8 mouse cellular contexts compared by ENCODE assay signal in the genomic region with DNA sequence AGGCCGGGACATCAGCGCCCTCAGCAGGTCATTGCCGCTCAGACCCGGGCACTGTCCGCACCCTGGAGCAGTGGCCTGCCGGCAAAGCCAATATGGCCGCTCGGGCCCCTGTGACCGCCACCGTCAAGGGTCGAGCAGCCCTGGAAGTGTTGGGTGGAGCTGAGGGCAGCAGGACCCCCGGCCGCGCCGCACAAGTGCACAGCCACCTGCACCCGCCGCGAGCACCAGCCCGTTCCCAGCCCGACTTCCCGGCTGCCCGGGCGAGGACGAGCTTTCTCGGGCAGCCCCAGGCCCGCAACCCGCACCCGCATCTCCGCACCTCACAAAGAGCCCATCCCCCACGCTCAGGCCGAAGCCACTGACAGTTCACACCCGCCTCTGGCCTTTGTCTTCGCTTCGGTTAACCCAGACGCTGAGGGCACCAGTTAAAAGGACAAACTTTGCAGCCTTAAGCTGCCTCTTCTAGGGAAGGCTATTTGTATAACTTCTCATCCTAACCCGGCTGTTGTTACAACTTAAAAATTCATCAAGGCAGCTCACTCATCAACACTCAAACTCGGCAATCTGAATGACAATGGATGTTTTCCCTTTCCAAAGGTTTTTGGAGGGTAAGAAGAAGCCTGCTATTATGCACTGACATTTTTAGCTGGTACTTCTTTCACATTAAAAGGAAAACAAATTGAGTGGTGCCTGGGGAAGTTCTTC. TPM values are rescaled to one million over a fixed set of nuclear protein-coding genes. Genes with fewer than 3 reads are reported as not detected.
A peak's percentile ranks its signal among the peaks of the same experiment; 100 is the strongest.
DNase-seq lines count a peak whose midpoint lies in the region; ATAC-seq and TF ChIP-seq lines count a peak whose summit lies in the region.

No protein-coding gene starts in this region.

- no peak for TF ChIP-seq CTCF in spleen, adult 2 months (IDR thresholded peaks at IDR 0.05; ENCODE audit: extremely low read depth, insufficient read depth, insufficient read length, insufficient replicate concordance)
- no peak for TF ChIP-seq CTCF in cerebellum, adult 2 months (IDR thresholded peaks at IDR 0.05; ENCODE audit: borderline replicate concordance, insufficient read depth, low read depth, low read length)
- peak; percentile 47 for TF ChIP-seq CTCF in liver, embryonic 14.5 days (IDR thresholded peaks at IDR 0.05; ENCODE audit: low read depth)

- H3K27ac ChIP-seq in spleen, adult 2 months (ENCODE audit: insufficient read depth, low read length): peak overlapping the region; percentile 29; the same call in 1 of the 2 replicates
- no peak overlapping the region for H3K27ac ChIP-seq in cerebellum, adult 2 months (ENCODE audit: insufficient read depth, low read length)
- no peak overlapping the region for H3K27ac ChIP-seq in intestine, embryonic 16.5 days (ENCODE audit: low read length)
- no peak overlapping the region for H3K27ac ChIP-seq in liver, embryonic 14.5 days
- 0 out of 2 replicates have a peak overlapping the region, but pooled peaks have one; percentile 23 for H3K27ac ChIP-seq in neural tube, embryonic 15.5 days (replicated peaks)

- TF ChIP-seq POLR2A in spleen, adult 2 months (IDR thresholded peaks at IDR 0.05; ENCODE audit: low read depth, low read length): no peak
- TF ChIP-seq POLR2A in cerebellum, adult 2 months (IDR thresholded peaks at IDR 0.05; ENCODE audit: borderline replicate concordance, insufficient read depth, low read length): no peak

- H3K9ac ChIP-seq in intestine, embryonic 16.5 days (ENCODE audit: low read depth, low read length): peak overlapping the region; percentile 54
- peak overlapping the region; percentile 49 for H3K9ac ChIP-seq in liver, embryonic 14.5 days (replicated peaks)
- peak overlapping the region; percentile 52 for H3K9ac ChIP-seq in neural tube, embryonic 15.5 days (replicated peaks)

- DNase-seq in spleen, adult 2 months (ENCODE audit: low read depth in 1 of 2, low spot score in 2 of 2): peak in 1 of 2 experiments; percentile 7
- DNase-seq in spleen, postnatal 36 days (ENCODE audit: low spot score in 2 of 2): no peak
- DNase-seq in cerebellum, adult 2 months: peak; percentile 30 to 38
- peak; percentile 26 for DNase-seq in gastrocnemius, postnatal 14 days
- no peak for DNase-seq in liver, embryonic 14.5 days (ENCODE audit: low read depth in 3 of 3, low spot score in 3 of 3)

- peaks cover 6% of the 10 kb centered on the region for H3K36me3 ChIP-seq in spleen, adult 2 months (ENCODE audit: control insufficient read depth, insufficient read depth, low read length)
- H3K36me3 ChIP-seq in intestine, embryonic 16.5 days (ENCODE audit: control insufficient read depth, insufficient read depth, low read length): no peaks in the 10 kb centered on the region
- H3K36me3 ChIP-seq in liver, embryonic 14.5 days (replicated peaks; ENCODE audit: control insufficient read depth, insufficient read depth, low read depth): no peaks in the 10 kb centered on the region
- 0 out of 2 replicates have a peak, but pooled peaks cover 2% of the 10 kb centered on the region for H3K36me3 ChIP-seq in neural tube, embryonic 15.5 days

- peaks cover 9% of the 10 kb centered on the region for H3K4me1 ChIP-seq in spleen, adult 2 months (ENCODE audit: control insufficient read depth, insufficient read depth, insufficient read length)
- no peaks in the 10 kb centered on the region for H3K4me1 ChIP-seq in cerebellum, adult 2 months (ENCODE audit: control insufficient read depth, insufficient read depth, low read length)
- peaks cover 14% of the 10 kb centered on the region for H3K4me1 ChIP-seq in intestine, embryonic 16.5 days (ENCODE audit: control insufficient read depth, insufficient read depth, low read length)
- peaks cover 0 to 12% of the 10 kb centered on the region in 2 experiments; a peak in 2 of 4 replicates for H3K4me1 ChIP-seq in liver, embryonic 14.5 days (replicated peaks; ENCODE audit: control insufficient read depth in 2 of 2, insufficient read depth in 2 of 2, low read length in 1 of 2)
- H3K4me1 ChIP-seq in neural tube, embryonic 15.5 days: peaks cover 41% of the 10 kb centered on the region

- no peak for TF ChIP-seq EP300 in liver, embryonic 14.5 days (IDR thresholded peaks at IDR 0.05; ENCODE audit: low read depth)

- no peak for ATAC-seq in intestine, embryonic 16.5 days
- peak; percentile 38; the same call in 1 of the 2 replicates for ATAC-seq in liver, embryonic 14.5 days (ENCODE audit: insufficient read depth)
- 0 out of 2 replicates have a peak, but pooled peaks have one; percentile 16 for ATAC-seq in neural tube, embryonic 15.5 days (ENCODE audit: low FRiP score)
- ATAC-seq in granulocyte monocyte progenitor cell, adult 5-6 weeks (replicated peaks; ENCODE audit: poor library complexity, severe bottlenecking): no peak; the same call in 1 of the 2 replicates

- 46% methylated on average over 36 of the region's 37 CpGs for WGBS in spleen, adult 2 months
- 8% methylated on average over 36 of the region's 37 CpGs for WGBS in cerebellum, adult 2 months
- 8% methylated on average over 37 of the region's 37 CpGs for WGBS in intestine, embryonic 16.5 days
- 12% methylated on average over 37 of the region's 37 CpGs for WGBS in liver, embryonic 14.5 days (ENCODE audit: insufficient replicate concordance)
- WGBS in neural tube, embryonic 15.5 days: 2% methylated on average over 33 of the region's 37 CpGs

- no peaks in the 10 kb centered on the region for H3K9me3 ChIP-seq in intestine, embryonic 16.5 days (ENCODE audit: control insufficient read depth, low read length)
- H3K9me3 ChIP-seq in liver, embryonic 14.5 days (ENCODE audit: control insufficient read depth, low read length): no peaks in the 10 kb centered on the region
- H3K9me3 ChIP-seq in neural tube, embryonic 15.5 days (replicated peaks): no peaks in the 10 kb centered on the region

- H3K4me2 ChIP-seq in intestine, embryonic 16.5 days (ENCODE audit: low read depth, low read length): peak overlapping the region; percentile 63
- peak overlapping the region; percentile 69 for H3K4me2 ChIP-seq in liver, embryonic 14.5 days (ENCODE audit: low read depth)
- peak overlapping the region; percentile 89 for H3K4me2 ChIP-seq in neural tube, embryonic 15.5 days

- no peaks in the 10 kb centered on the region for H3K27me3 ChIP-seq in spleen, adult 2 months (ENCODE audit: control insufficient read depth, insufficient read depth, low read length)
- H3K27me3 ChIP-seq in cerebellum, adult 2 months (ENCODE audit: control insufficient read depth, insufficient read depth, low read length): no peaks in the 10 kb centered on the region
- no peaks in the 10 kb centered on the region for H3K27me3 ChIP-seq in intestine, embryonic 16.5 days (replicated peaks; ENCODE audit: control insufficient read depth, insufficient read depth, low read length)
- no peaks in the 10 kb centered on the region for H3K27me3 ChIP-seq in liver, embryonic 14.5 days (ENCODE audit: control insufficient read depth, insufficient read depth, low read length)
- no peaks in the 10 kb centered on the region for H3K27me3 ChIP-seq in neural tube, embryonic 15.5 days (replicated peaks)

- intact Hi-C loops in gastrocnemius, postnatal 14 days (cut with DNase I; ENCODE audit: low total_unique reads): no loop called here

- peak overlapping the region; percentile 18; the same call in 1 of the 2 replicates for H3K4me3 ChIP-seq in spleen, adult 2 months (ENCODE audit: extremely low read depth, insufficient read depth, insufficient read length)
- peak overlapping the region; percentile 30 for H3K4me3 ChIP-seq in cerebellum, adult 2 months (replicated peaks; ENCODE audit: insufficient read depth, low read depth, low read length)
- H3K4me3 ChIP-seq in intestine, embryonic 16.5 days (ENCODE audit: low read length): peak overlapping the region; percentile 40
- H3K4me3 ChIP-seq in liver, embryonic 14.5 days (ENCODE audit: insufficient read depth in 1 of 2, low read depth in 2 of 2, low read length in 2 of 2): peak overlapping the region; percentile 48 to 59
- H3K4me3 ChIP-seq in neural tube, embryonic 15.5 days (replicated peaks): peak overlapping the region; percentile 50

RNA-seq across cellular contexts. Expression of a gene that starts 4.5 kb away (rescaled TPM):
- 11.8 and 12.7 TPM in 2 replicates for polyA plus RNA-seq in spleen, adult 2 months (2012; rRNA removed)
- polyA plus RNA-seq in cerebellum, adult 2 months (2012; rRNA removed): 101 and 105 TPM in 2 replicates
- total RNA-seq in gastrocnemius, postnatal 14 days (2021): 100 to 1,000 TPM; 112 to 128 TPM
- 107 and 113 TPM in 2 replicates for polyA plus RNA-seq in intestine, embryonic 16.5 days (2015; fragmentation: Nextera tagmentation; extraction: Ambion mirVana)
- 13.8 and 20.9 TPM in 2 replicates for polyA plus RNA-seq in liver, embryonic 14.5 days (2012; rRNA removed)
- 11.6 and 13.1 TPM in 2 replicates for polyA plus RNA-seq in liver, embryonic 14.5 days (2014; fragmentation: Nextera tagmentation; extraction: Ambion mirVana)
- 200 and 213 TPM in 2 replicates for polyA plus RNA-seq in neural tube, embryonic 15.5 days (2015; fragmentation: Nextera tagmentation; extraction: Ambion mirVana)
- 96.1 and 126 TPM in 2 replicates for total RNA-seq in granulocyte monocyte progenitor cell, adult 5-6 weeks (2014; fragmentation: Nextera tagmentation)
- 66.5 and 74.4 TPM in 2 replicates for total RNA-seq in granulocyte monocyte progenitor cell, adult 5-6 weeks (2017)

RNA-seq across cellular contexts. Expression of a gene that starts 55.9 kb away (rescaled TPM):
- polyA plus RNA-seq in spleen, adult 2 months (2012; rRNA removed): 242 and 290 TPM in 2 replicates
- 293 and 315 TPM in 2 replicates for polyA plus RNA-seq in cerebellum, adult 2 months (2012; rRNA removed)
- total RNA-seq in gastrocnemius, postnatal 14 days (2021): 100 to 1,000 TPM; 678 to 745 TPM
- 349 and 396 TPM in 2 replicates for polyA plus RNA-seq in intestine, embryonic 16.5 days (2015; fragmentation: Nextera tagmentation; extraction: Ambion mirVana)
- 372 and 626 TPM in 2 replicates for polyA plus RNA-seq in liver, embryonic 14.5 days (2012; rRNA removed)
- 382 and 390 TPM in 2 replicates for polyA plus RNA-seq in liver, embryonic 14.5 days (2014; fragmentation: Nextera tagmentation; extraction: Ambion mirVana)
- polyA plus RNA-seq in neural tube, embryonic 15.5 days (2015; fragmentation: Nextera tagmentation; extraction: Ambion mirVana): 264 and 298 TPM in 2 replicates
- total RNA-seq in granulocyte monocyte progenitor cell, adult 5-6 weeks (2014; fragmentation: Nextera tagmentation): 2,321 and 2,369 TPM in 2 replicates
- total RNA-seq in granulocyte monocyte progenitor cell, adult 5-6 weeks (2017): 2,140 and 2,427 TPM in 2 replicates

RNA-seq across cellular contexts. Expression of a gene that starts 56.2 kb away (rescaled TPM):
- 1.2 and 1.3 TPM in 2 replicates for polyA plus RNA-seq in spleen, adult 2 months (2012; rRNA removed)
- 124 and 140 TPM in 2 replicates for polyA plus RNA-seq in cerebellum, adult 2 months (2012; rRNA removed)
- total RNA-seq in gastrocnemius, postnatal 14 days (2021): 10 to 100 TPM; 33.5 to 33.8 TPM
- 14.5 and 15.9 TPM in 2 replicates for polyA plus RNA-seq in intestine, embryonic 16.5 days (2015; fragmentation: Nextera tagmentation; extraction: Ambion mirVana)
- 4.1 and 8.9 TPM in 2 replicates for polyA plus RNA-seq in liver, embryonic 14.5 days (2012; rRNA removed)
- 7.0 and 8.5 TPM in 2 replicates for polyA plus RNA-seq in liver, embryonic 14.5 days (2014; fragmentation: Nextera tagmentation; extraction: Ambion mirVana)
- polyA plus RNA-seq in neural tube, embryonic 15.5 days (2015; fragmentation: Nextera tagmentation; extraction: Ambion mirVana): 60.9 and 70.3 TPM in 2 replicates
- total RNA-seq in granulocyte monocyte progenitor cell, adult 5-6 weeks (2014; fragmentation: Nextera tagmentation): 10.7 and 27.7 TPM in 2 replicates
- total RNA-seq in granulocyte monocyte progenitor cell, adult 5-6 weeks (2017): 4.9 and 8.4 TPM in 2 replicates

Comparison
In these comparisons a context has a peak if more than half of its experiments do, and no peak if none do; other contexts are left out.
1. DNase-seq: peak in cerebellum, adult 2 months (2 of 2) and gastrocnemius, postnatal 14 days (single experiment); none in spleen, postnatal 36 days (0 of 2) and liver, embryonic 14.5 days (0 of 3).
2. H3K27ac ChIP-seq: peak in spleen, adult 2 months (single experiment) and neural tube, embryonic 15.5 days (single experiment); none in cerebellum, adult 2 months (single experiment), intestine, embryonic 16.5 days (single experiment) and liver, embryonic 14.5 days (single experiment).
3. ATAC-seq: peak in liver, embryonic 14.5 days (single experiment) and neural tube, embryonic 15.5 days (single experiment); none in intestine, embryonic 16.5 days (single experiment) and granulocyte monocyte progenitor cell, adult 5-6 weeks (single experiment).
4. Peak in every context shown above with its lines, with median percentiles within 50 percentile points of each other: H3K4me3 ChIP-seq, H3K4me2 ChIP-seq and H3K9ac ChIP-seq.